Mouse (Mus musculus) kidney, adult 2 months (tissue): ENCODE data around the gene Gm10024. TPM values are rescaled to one million over a fixed set of nuclear protein-coding genes. Genes with fewer than 3 reads are reported as not detected.
"Not testable (repeated sequence)": the region's sequence is repeated elsewhere in the genome, so short reads cannot be mapped to it uniquely, and the experiment has no call there.

Experiments
- DNase-seq: peaks from one replicate; pipeline ENCODE4 v3.0.0; 2021
- H3K27ac ChIP-seq: fragments of 200-500 bp; 2 replicates; pipeline ENCODE4 v1.5.1; 2012; ENCODE audit warnings: low read depth, low read length, control low read depth, inconsistent platforms; ENCODE audit not compliant: insufficient read depth
- H3K27me3 ChIP-seq: fragments of 200-500 bp; replicated peaks from 2 replicates; pipeline ENCODE4 v1.6.1; 2012; ENCODE audit warnings: mild to moderate bottlenecking, moderate library complexity, low read length, inconsistent platforms; ENCODE audit not compliant: control insufficient read depth, insufficient read depth
- H3K36me3 ChIP-seq: fragments of 200-500 bp; 2 replicates; pipeline ENCODE4 v1.6.1; 2012; ENCODE audit warnings: mild to moderate bottlenecking, moderate library complexity, low read length, inconsistent platforms; ENCODE audit not compliant: control insufficient read depth, insufficient read depth
- H3K4me1 ChIP-seq: fragments of 200-500 bp; 2 replicates; pipeline ENCODE4 v1.6.1; 2011; ENCODE audit warnings: low read length; ENCODE audit not compliant: control insufficient read depth, insufficient read depth
- H3K4me3 ChIP-seq: fragments of 200-500 bp; 2 replicates; pipeline ENCODE4 v1.5.1; 2011; ENCODE audit warnings: mild to moderate bottlenecking, low read depth, low read length, control low read depth; ENCODE audit not compliant: insufficient read depth
- CTCF ChIP-seq: fragments of 200-500 bp; conservative IDR thresholded peaks from 2 replicates; pipeline ENCODE4 v1.5.1; 2011; ENCODE audit warnings: low read depth, mild to moderate bottlenecking, control low read depth, low read length, moderate library complexity, mixed read lengths; ENCODE audit not compliant: insufficient read depth, insufficient read length
- POLR2A ChIP-seq: fragments of 200-500 bp; IDR thresholded peaks from one replicate; pipeline ENCODE4 v1.6.1; 2011; ENCODE audit warnings: low read depth, low read length, control low read depth
- WGBS: fragments of 180-500 bp; shearing (Covaris S2); methylation state at CpG from one replicate; pipeline ENCODE4 v1.1.7; 2018; 5-methylcytosine and 5-hydroxymethylcytosine counted together
- polyA plus RNA-seq: library from polyadenylated mRNA; depleted of rRNA; stranded (reverse); fragments of >200 nt; gene quantifications from 2 replicates; pipeline ENCODE4 v1.2.3, GENCODE M21; 2012; rRNA removed

The Gm10024 gene
- polyA plus RNA-seq, 1 experiment, result not detected

GRCm38 (mm10) chr10:77753448-77753847 lies 42.2 kb downstream of the Gm10024 start:
- no peak for DNase-seq
- TF ChIP-seq POLR2A, result no peak
- no peak for TF ChIP-seq CTCF
- no peaks in the 10 kb centered on the region for H3K27me3 ChIP-seq
- no peaks in the 10 kb centered on the region for H3K36me3 ChIP-seq
- no peaks in the 10 kb centered on the region for H3K4me1 ChIP-seq
- no peak overlapping the region for H3K27ac ChIP-seq
- H3K4me3 ChIP-seq, result no peak overlapping the region

- not testable (repeated sequence) for H3K27ac ChIP-seq, H3K4me3 ChIP-seq, H3K36me3 ChIP-seq, DNase-seq, H3K4me1 ChIP-seq, H3K27me3 ChIP-seq
- no CpG with 5 or more reads among the region's 1 CpGs for WGBS
Measured at GRCm38 (mm10) chr10:77759582-77759981, 48.3 kb downstream of the Gm10024 start, which contains the start of gene Gm3233. Gene Gm3233 (minus strand): TSS chr10:77759682.

Other genes with a start within 250 kb of the Gm10024 start
- 30.5 and 31.4 TPM in 2 replicates for gene Fam207a, start 195.7 kb upstream of the Gm10024 start, polyA plus RNA-seq
- 6.5 and 13.6 TPM in 2 replicates for gene Itgb2, start 181.2 kb upstream of the Gm10024 start, polyA plus RNA-seq
- 321 and 342 TPM in 2 replicates for gene Pttg1ip, start 129.7 kb upstream of the Gm10024 start, polyA plus RNA-seq
- gene Sumo3, start 105.4 kb upstream of the Gm10024 start, polyA plus RNA-seq, result 241 and 269 TPM in 2 replicates
- gene Gm49325, start 105.3 kb upstream of the Gm10024 start, polyA plus RNA-seq, result not detected in 2 replicates
- 29.9 and 33.8 TPM in 2 replicates for gene Ube2g2, start 89.2 kb upstream of the Gm10024 start, polyA plus RNA-seq
- gene Tspear, start 24.9 kb upstream of the Gm10024 start, polyA plus RNA-seq, result 0.86 and 1.2 TPM in 2 replicates
- gene Gm19402, start 20.7 kb upstream of the Gm10024 start, polyA plus RNA-seq, result not detected in 2 replicates
- not detected in 2 replicates for gene Gm9508, start 14.2 kb upstream of the Gm10024 start, polyA plus RNA-seq
- gene Gm10272, start 4.8 kb upstream of the Gm10024 start, polyA plus RNA-seq, result not detected in 2 replicates
- not detected in 2 replicates for gene Gm10142, start 4.3 kb downstream of the Gm10024 start, polyA plus RNA-seq
- gene Krtap12-1, start 9.1 kb downstream of the Gm10024 start, polyA plus RNA-seq, result not detected in 2 replicates
- gene Gm10100, start 15.0 kb downstream of the Gm10024 start, polyA plus RNA-seq, result not detected in 2 replicates
- not detected in 2 replicates for gene Gm18596, start 31.2 kb downstream of the Gm10024 start, polyA plus RNA-seq
- gene Gm9736, start 39.9 kb downstream of the Gm10024 start, polyA plus RNA-seq, result not detected in 2 replicates
- not detected in 2 replicates for gene Gm3233, start 48.2 kb downstream of the Gm10024 start, polyA plus RNA-seq
- gene Gm3238, start 59.9 kb downstream of the Gm10024 start, polyA plus RNA-seq, result not detected in 2 replicates
- gene Gm7138, start 65.5 kb downstream of the Gm10024 start, polyA plus RNA-seq, result not detected in 2 replicates
- not detected in 2 replicates for gene Gm3250, start 71.1 kb downstream of the Gm10024 start, polyA plus RNA-seq
- gene Gm7137, start 76.7 kb downstream of the Gm10024 start, polyA plus RNA-seq, result not detected in 2 replicates
- not detected in 2 replicates for gene Gm9639, start 83.6 kb downstream of the Gm10024 start, polyA plus RNA-seq
- gene Gm19668, start 87.7 kb downstream of the Gm10024 start, polyA plus RNA-seq, result not detected in 2 replicates
- not detected in 2 replicates for gene Gm9507, start 100.4 kb downstream of the Gm10024 start, polyA plus RNA-seq
- gene Gm2696, start 103.2 kb downstream of the Gm10024 start, polyA plus RNA-seq, result not detected in 2 replicates
- not detected in 2 replicates for gene Krtap10-4, start 115.6 kb downstream of the Gm10024 start, polyA plus RNA-seq
- gene Krtap10-10, start 124.5 kb downstream of the Gm10024 start, polyA plus RNA-seq, result not detected in 2 replicates
- gene Gm36176, start 135.3 kb downstream of the Gm10024 start, polyA plus RNA-seq, result not detected in 2 replicates
- gene Gm10318, start 141.4 kb downstream of the Gm10024 start, polyA plus RNA-seq, result not detected in 2 replicates
- not detected in 2 replicates for gene Gm3285, start 150.5 kb downstream of the Gm10024 start, polyA plus RNA-seq
- 8.4 and 8.6 TPM in 2 replicates for gene Lrrc3, start 191.1 kb downstream of the Gm10024 start, polyA plus RNA-seq